Mouse (Mus musculus) megakaryocyte-erythroid progenitor cell, adult 5-6 weeks (primary cell): ENCODE measurements at regions not wholly inside any gene's neighbourhood (a gene's known extent, or its start where the extent isn't known, plus 50 kb on each side); places are given as distances from the start of the nearest gene placed in this dataset.

ENCODE experiments used
- ATAC-seq: replicated peaks from 2 replicates; pipeline ENCODE4 v1.8.0; 2016; ENCODE audit warnings: mild to moderate bottlenecking, inconsistent platforms; ENCODE audit not compliant: severe bottlenecking, poor library complexity, low FRiP score, low TSS enrichment

GRCm38 (mm10) chr13:44301215-44301614, 428.1 kb upstream of the Jarid2 start:
- ATAC-seq: no peak

GRCm38 (mm10) chr13:44301936-44302335, 427.3 kb upstream of the Jarid2 start:
- ATAC-seq: no peak

- no peak; the same call in 1 of the 2 replicates for ATAC-seq
Measured at GRCm38 (mm10) chr13:44305134-44305991, 423.9 kb upstream of the Jarid2 start.

GRCm38 (mm10) chr13:44306275-44307050, 422.8 kb upstream of the Jarid2 start:
- no peak for ATAC-seq

- no peak for ATAC-seq
Measured at GRCm38 (mm10) chr13:44308227-44308626, 421.0 kb upstream of the Jarid2 start.

GRCm38 (mm10) chr13:44312237-44312636, 417.0 kb upstream of the Jarid2 start:
- ATAC-seq: no peak

- ATAC-seq: no peak
Measured at GRCm38 (mm10) chr13:44316747-44317446, 412.4 kb upstream of the Jarid2 start.

- no peak for ATAC-seq
Measured at GRCm38 (mm10) chr13:44317596-44317995, 411.7 kb upstream of the Jarid2 start.

- ATAC-seq: no peak
Measured at GRCm38 (mm10) chr13:44319101-44319500, 410.2 kb upstream of the Jarid2 start.

GRCm38 (mm10) chr13:44319511-44319910, 409.8 kb upstream of the Jarid2 start:
- no peak for ATAC-seq

GRCm38 (mm10) chr13:44320311-44320710, 409.0 kb upstream of the Jarid2 start:
- ATAC-seq: no peak

- no peak for ATAC-seq
Measured at GRCm38 (mm10) chr13:44321009-44321596, 408.2 kb upstream of the Jarid2 start.

GRCm38 (mm10) chr13:44328416-44328815, 400.9 kb upstream of the Jarid2 start:
- ATAC-seq: no peak

GRCm38 (mm10) chr13:44329161-44329560, 400.1 kb upstream of the Jarid2 start:
- no peak for ATAC-seq

- no peak for ATAC-seq
Measured at GRCm38 (mm10) chr13:44329701-44330100, 399.6 kb upstream of the Jarid2 start.

- no peak for ATAC-seq
Measured at GRCm38 (mm10) chr13:44332716-44333240, 396.5 kb upstream of the Jarid2 start.

GRCm38 (mm10) chr13:44339061-44339741, 390.1 kb upstream of the Jarid2 start:
- ATAC-seq: no peak

- no peak for ATAC-seq
Measured at GRCm38 (mm10) chr13:44345094-44345493, 384.2 kb upstream of the Jarid2 start.

- no peak for ATAC-seq
Measured at GRCm38 (mm10) chr13:44346636-44347035, 382.6 kb upstream of the Jarid2 start.
